Mouse (Mus musculus) liver, embryonic 14.5 days (tissue): ENCODE results near the gene Afap1.

ENCODE experiments used
- CTCF ChIP-seq: IDR thresholded peaks from 2 replicates; pipeline ENCODE4 v1.5.1; 2016; ENCODE audit warnings: antibody characterized with exemption, low read depth, control low read depth
- EP300 ChIP-seq: IDR thresholded peaks from 2 replicates; pipeline ENCODE4 v1.6.1; 2016; ENCODE audit warnings: antibody characterized with exemption, low read depth

DNA sequence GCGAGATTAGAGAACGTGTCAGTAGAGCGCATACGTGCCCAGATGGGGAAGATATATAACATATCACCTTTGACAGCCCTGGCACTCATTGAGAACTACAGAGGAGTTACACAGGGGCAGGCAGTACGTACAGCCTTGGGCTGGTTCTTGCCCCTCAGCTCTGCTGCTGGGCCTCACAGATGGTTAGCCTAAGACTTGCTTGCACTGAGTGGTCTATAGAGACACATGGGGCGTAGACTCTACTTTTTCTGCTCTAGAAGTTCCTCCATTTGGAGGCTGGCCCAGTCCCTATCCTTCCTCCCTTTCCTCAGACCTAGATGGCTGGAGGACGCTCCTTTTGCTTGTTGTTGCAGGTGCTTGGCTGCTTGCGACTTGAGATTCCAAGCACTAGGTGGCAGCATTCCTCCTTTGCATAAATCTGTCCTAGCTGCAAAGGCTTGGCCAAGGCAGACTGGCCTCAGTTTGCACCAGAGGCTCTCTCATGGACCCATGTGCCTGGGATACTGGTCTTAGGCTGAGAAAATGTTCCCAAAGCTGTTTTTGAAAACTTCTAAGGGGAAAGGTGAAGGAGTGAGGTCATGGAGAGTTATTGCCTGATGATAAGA, 22.6 kb upstream of the Afap1 start:
- TF ChIP-seq CTCF (peak; percentile 78), EP300 (no peak)
